Mouse (Mus musculus) telencephalon, adult 2 months (tissue): ENCODE results near the gene Adprhl1.

Source experiments
- DNase-seq: peaks from one replicate; pipeline ENCODE4 v3.0.0-alpha.2; 2011; ENCODE audit warnings: low read depth, low spot score

Adprhl1 gene

GRCm38 (mm10) chr8:13254019-13254418 is at the start of gene Adprhl1:
Adprhl1 (minus strand) TSS chr8:13254162.
- peak; percentile 31 for DNase-seq

- DNase-seq, result no peak
Observed at GRCm38 (mm10) chr8:13301036-13301435, 47.1 kb upstream of the Adprhl1 start.

GRCm38 (mm10) chr8:13299571-13299970 is 45.6 kb upstream of the Adprhl1 start:
- DNase-seq, result no peak

- no peak for DNase-seq
Observed at GRCm38 (mm10) chr8:13293677-13294470, 39.9 kb upstream of the Adprhl1 start.

GRCm38 (mm10) chr8:13292364-13292763 is 38.4 kb upstream of the Adprhl1 start:
- peak; percentile 36 for DNase-seq

GRCm38 (mm10) chr8:13288646-13289045 is 34.7 kb upstream of the Adprhl1 start:
- no peak for DNase-seq

GRCm38 (mm10) chr8:13287692-13288623 is 34.0 kb upstream of the Adprhl1 start, which contains the start of the genes Dcun1d2 and Tmco3:
Dcun1d2 (minus strand) TSS chr8:13288131.
Tmco3 (plus strand) TSS chr8:13288190.
- peak; percentile 94 for DNase-seq

GRCm38 (mm10) chr8:13287304-13287691 is 33.3 kb upstream of the Adprhl1 start:
- peak; percentile 73 for DNase-seq

- DNase-seq, result no peak
Observed at GRCm38 (mm10) chr8:13283200-13283599, 29.2 kb upstream of the Adprhl1 start.

- no peak for DNase-seq
Observed at GRCm38 (mm10) chr8:13276941-13277447, 23.0 kb upstream of the Adprhl1 start.

- DNase-seq, result no peak
Observed at GRCm38 (mm10) chr8:13272834-13273233, 18.9 kb upstream of the Adprhl1 start.

GRCm38 (mm10) chr8:13267566-13267965 is 13.6 kb upstream of the Adprhl1 start:
- DNase-seq, result no peak

GRCm38 (mm10) chr8:13263376-13263775 is 9.4 kb upstream of the Adprhl1 start:
- DNase-seq, result no peak

- DNase-seq, result no peak
Observed at GRCm38 (mm10) chr8:13253413-13253812, 549 bp downstream of the Adprhl1 start.

GRCm38 (mm10) chr8:13252837-13253236 is 1.1 kb downstream of the Adprhl1 start:
- DNase-seq, result no peak

GRCm38 (mm10) chr8:13244343-13244880 is 9.6 kb downstream of the Adprhl1 start:
- no peak for DNase-seq

GRCm38 (mm10) chr8:13242985-13243870 is 10.7 kb downstream of the Adprhl1 start:
- DNase-seq, result no peak

GRCm38 (mm10) chr8:13240691-13241090 is 13.3 kb downstream of the Adprhl1 start:
- DNase-seq, result no peak

GRCm38 (mm10) chr8:13240055-13240454 is 13.9 kb downstream of the Adprhl1 start:
- DNase-seq, result no peak

GRCm38 (mm10) chr8:13234803-13235202 is 19.2 kb downstream of the Adprhl1 start:
- no peak for DNase-seq

- DNase-seq, result no peak
Observed at GRCm38 (mm10) chr8:13230471-13230870, 23.5 kb downstream of the Adprhl1 start.
